Mouse (Mus musculus) erythroblast, embryonic 14.5 days (primary cell): Measurements from ENCODE around the gene Wrap73. TPM values are rescaled to one million over a fixed set of nuclear protein-coding genes. Genes with fewer than 3 reads are reported as not detected.

Source experiments
- H3K27me3 ChIP-seq: 2 replicates; pipeline ENCODE4 v1.6.1; 2012; ENCODE audit warnings: inconsistent platforms; ENCODE audit not compliant: control insufficient read depth
- H3K36me3 ChIP-seq: 2 replicates; pipeline ENCODE4 v1.6.1; 2012; ENCODE audit warnings: mild to moderate bottlenecking, inconsistent platforms; ENCODE audit not compliant: control insufficient read depth
- H3K4me1 ChIP-seq: 2 replicates; pipeline ENCODE4 v1.6.1; 2012; ENCODE audit warnings: inconsistent platforms; ENCODE audit not compliant: control insufficient read depth
- H3K4me3 ChIP-seq: replicated peaks from 2 replicates; pipeline ENCODE3; 2012; ENCODE audit warnings: moderate library complexity, mild to moderate bottlenecking, inconsistent platforms
- H3K9me3 ChIP-seq: 2 replicates; pipeline ENCODE4 v1.6.1; 2012; ENCODE audit warnings: low read length, inconsistent platforms, mixed read lengths; ENCODE audit not compliant: control insufficient read depth
- GATA1 ChIP-seq: IDR thresholded peaks from 2 replicates; pipeline ENCODE4 v1.6.1; 2012; ENCODE audit warnings: low read length, inconsistent platforms, mixed read lengths
- TAL1 ChIP-seq: IDR thresholded peaks from 3 replicates; pipeline ENCODE4 v1.6.1; 2012; ENCODE audit warnings: low read length, inconsistent platforms, mixed read lengths
- polyA plus RNA-seq: library from polyadenylated mRNA; stranded (reverse); fragments of >175 nt; gene quantifications from 2 replicates; pipeline ENCODE4 v1.2.3, GENCODE M21; 2012

Gene Wrap73
- polyA plus RNA-seq, 1 experiment = 1.4 TPM

GRCm38 (mm10) chr4:154131894-154132293 lies 10.3 kb upstream of the Wrap73 start:
- H3K36me3 ChIP-seq = no peaks in the 10 kb centered on the region
- peaks cover 14% of the 10 kb centered on the region for H3K4me1 ChIP-seq
- no peaks in the 10 kb centered on the region for H3K9me3 ChIP-seq
- no peak overlapping the region for H3K4me3 ChIP-seq
- peaks cover 87% of the 10 kb centered on the region for H3K27me3 ChIP-seq
- no peak for TF ChIP-seq TAL1
- no peak for TF ChIP-seq GATA1

DNA sequence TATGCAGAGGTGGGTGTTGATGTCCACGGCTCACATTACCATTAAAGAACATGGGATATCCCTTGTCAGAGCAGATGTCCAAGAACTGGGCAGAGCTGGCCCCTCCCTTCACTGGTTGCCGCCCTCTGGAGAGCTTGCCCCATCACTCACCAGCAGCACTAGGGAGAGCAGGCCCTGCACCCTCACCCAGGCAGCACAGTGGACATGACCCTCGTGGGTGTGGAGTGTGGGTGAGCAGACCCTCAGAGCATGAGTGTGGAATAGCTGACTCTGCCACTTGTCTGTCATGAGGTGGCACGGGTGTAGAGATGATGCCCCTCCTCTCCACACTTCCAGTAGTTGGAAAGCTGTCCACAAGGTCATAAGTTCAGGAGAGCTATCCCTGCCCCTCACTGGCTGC lies 7.4 kb upstream of the Wrap73 start:
- Histone ChIP-seq H3K4me1 (peaks cover 10% of the 10 kb centered on the region), H3K36me3 (no peaks in the 10 kb centered on the region), H3K27me3 (peaks cover 94% of the 10 kb centered on the region), H3K4me3 (no peak overlapping the region), H3K9me3 (peaks cover 7% of the 10 kb centered on the region)
- TF ChIP-seq GATA1 = no peak

GRCm38 (mm10) chr4:154137139-154137538 lies 5.0 kb upstream of the Wrap73 start:
- no peak for TF ChIP-seq TAL1
- TF ChIP-seq GATA1 = no peak
- no peaks in the 10 kb centered on the region for H3K36me3 ChIP-seq
- peaks cover 24% of the 10 kb centered on the region for H3K9me3 ChIP-seq
- peaks cover 30% of the 10 kb centered on the region for H3K4me1 ChIP-seq
- H3K27me3 ChIP-seq = peaks cover 97% of the 10 kb centered on the region
- H3K4me3 ChIP-seq = no peak overlapping the region

DNA sequence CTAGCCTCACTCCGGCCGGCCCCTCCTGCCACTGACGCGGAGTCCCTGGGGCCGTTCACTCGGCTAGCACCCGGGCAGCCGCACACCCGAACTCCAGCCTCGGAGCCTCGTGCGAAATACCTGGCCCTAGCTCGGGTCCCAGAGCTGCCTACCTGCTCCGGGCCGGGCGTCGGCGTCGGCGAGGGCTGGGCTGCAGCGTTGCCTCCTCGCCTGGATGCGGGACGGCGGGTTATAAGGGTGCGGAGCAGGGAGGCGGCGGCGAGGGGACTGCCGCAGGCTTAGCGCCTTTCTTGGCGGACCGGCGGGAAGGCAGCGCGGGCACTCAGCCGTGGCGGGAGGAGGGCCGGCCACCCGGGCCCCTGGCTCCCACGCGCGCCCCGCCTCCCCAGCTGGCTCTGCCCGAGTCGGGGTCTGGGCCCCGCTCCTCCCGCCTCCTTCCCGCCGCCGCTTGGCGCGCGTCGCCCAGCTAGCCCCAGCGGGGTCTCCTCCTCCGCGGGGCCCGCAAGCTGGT lies 2.4 kb upstream of the Wrap73 start:
- H3K4me3 ChIP-seq = peak overlapping the region; percentile 20
- peaks cover 76% of the 10 kb centered on the region for H3K27me3 ChIP-seq
- peaks cover 47% of the 10 kb centered on the region for H3K4me1 ChIP-seq
- H3K9me3 ChIP-seq = peaks cover 24% of the 10 kb centered on the region
- no peaks in the 10 kb centered on the region; the same call in none of the 2 replicates for H3K36me3 ChIP-seq
- TF ChIP-seq GATA1 = no peak
- TF ChIP-seq TAL1 = no peak

DNA sequence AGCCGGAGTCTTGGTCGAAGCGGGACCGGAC lies 2.2 kb upstream of the Wrap73 start, which contains the start of gene Trp73:
Gene Trp73, minus strand, starts transcription at position 27 of the 31 bp plus-strand sequence.
- Histone ChIP-seq H3K4me3 (peak within 1 kb of the TSS; percentile 20), H3K27me3 (peaks cover 73% of the 10 kb centered on the region)
- TF ChIP-seq GATA1 (no peak), TAL1 (no peak)

GRCm38 (mm10) chr4:154140213-154141008 lies 1.8 kb upstream of the Wrap73 start:
- Histone ChIP-seq H3K4me3 (peak overlapping the region; percentile 20), H3K27me3 (peaks cover 69% of the 10 kb centered on the region), H3K4me1 (peaks cover 43% of the 10 kb centered on the region), H3K9me3 (peaks cover 24% of the 10 kb centered on the region), H3K36me3 (peaks cover 5% of the 10 kb centered on the region)
- no peak for TF ChIP-seq GATA1
- no peak for TF ChIP-seq TAL1

More for the DNA sequence above, 2.2 kb upstream of the Wrap73 start, which contains the start of gene Trp73:
- peaks cover 24% of the 10 kb centered on the region for H3K9me3 ChIP-seq
- H3K4me1 ChIP-seq = peaks cover 44% of the 10 kb centered on the region
- peaks cover under 1% of the 10 kb centered on the region for H3K36me3 ChIP-seq

GRCm38 (mm10) chr4:154141009-154141867 lies 934 bp upstream of the Wrap73 start:
- TF ChIP-seq GATA1 (no peak), TAL1 (no peak)
- Histone ChIP-seq H3K4me1 (peaks cover 43% of the 10 kb centered on the region), H3K4me3 (no peak overlapping the region), H3K27me3 (peaks cover 61% of the 10 kb centered on the region), H3K36me3 (peaks cover 11% of the 10 kb centered on the region), H3K9me3 (peaks cover 24% of the 10 kb centered on the region)

DNA sequence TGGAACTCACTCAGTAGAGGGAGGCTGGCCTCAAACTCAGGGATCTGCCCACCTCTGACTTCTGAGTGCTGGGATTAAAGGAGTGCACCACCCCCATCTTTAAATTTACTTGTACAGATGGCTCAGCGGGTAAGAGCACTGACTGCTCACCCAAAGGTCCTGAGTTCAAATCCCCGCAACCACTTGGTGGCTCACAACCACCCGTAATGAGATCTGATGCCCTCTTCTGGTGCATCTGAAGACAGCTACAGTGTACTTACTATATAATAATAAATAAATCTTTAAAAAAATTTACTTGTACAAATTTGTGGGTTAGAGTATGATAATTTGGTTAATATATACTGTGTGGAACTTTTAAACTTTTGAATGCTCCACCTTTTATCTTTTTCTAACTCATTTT lies 2.5 kb downstream of the Wrap73 start:
- H3K27me3 ChIP-seq = peaks cover 26% of the 10 kb centered on the region
- H3K4me1 ChIP-seq = peaks cover 39% of the 10 kb centered on the region
- H3K4me3 ChIP-seq = no peak overlapping the region
- H3K36me3 ChIP-seq = peaks cover 46% of the 10 kb centered on the region
- H3K9me3 ChIP-seq = peaks cover 18% of the 10 kb centered on the region
- no peak for TF ChIP-seq GATA1
- no peak for TF ChIP-seq TAL1

DNA sequence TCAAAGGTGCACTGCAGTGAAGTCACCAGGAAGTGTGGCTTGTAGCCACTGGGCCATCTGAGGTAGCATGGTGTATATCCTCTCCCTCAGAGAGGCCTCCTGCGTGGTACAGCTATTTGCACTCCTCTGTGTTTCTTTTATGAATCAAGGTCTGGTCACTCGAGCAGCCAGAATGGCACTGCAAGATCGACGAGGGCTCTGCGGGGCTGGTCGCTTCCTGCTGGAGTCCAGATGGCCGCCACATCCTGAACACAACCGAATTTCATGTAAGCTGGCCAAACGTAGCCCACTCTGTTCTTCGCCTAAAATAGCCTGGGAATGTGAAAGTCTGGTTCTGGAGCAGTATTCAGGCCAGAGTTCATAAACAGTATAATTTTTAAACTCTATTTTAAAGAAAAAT lies 4.2 kb downstream of the Wrap73 start:
- no peak overlapping the region for H3K4me3 ChIP-seq
- peaks cover 62% of the 10 kb centered on the region for H3K36me3 ChIP-seq
- H3K4me1 ChIP-seq = peaks cover 29% of the 10 kb centered on the region
- peaks cover 2% of the 10 kb centered on the region; the same call in 1 of the 2 replicates for H3K9me3 ChIP-seq
- H3K27me3 ChIP-seq = peaks cover 10% of the 10 kb centered on the region
- TF ChIP-seq TAL1 (no peak), GATA1 (no peak)
